Mouse (Mus musculus) heart, adult 9 months (tissue): Measurements from ENCODE around the gene Gm15517.

Experiments
- DNase-seq, 2 experiments: peaks; one replicate each; pipeline ENCODE4 v3.0.0; 2022; ENCODE audit warnings: low spot score in 2 of 2

Gm15517 gene

DNA sequence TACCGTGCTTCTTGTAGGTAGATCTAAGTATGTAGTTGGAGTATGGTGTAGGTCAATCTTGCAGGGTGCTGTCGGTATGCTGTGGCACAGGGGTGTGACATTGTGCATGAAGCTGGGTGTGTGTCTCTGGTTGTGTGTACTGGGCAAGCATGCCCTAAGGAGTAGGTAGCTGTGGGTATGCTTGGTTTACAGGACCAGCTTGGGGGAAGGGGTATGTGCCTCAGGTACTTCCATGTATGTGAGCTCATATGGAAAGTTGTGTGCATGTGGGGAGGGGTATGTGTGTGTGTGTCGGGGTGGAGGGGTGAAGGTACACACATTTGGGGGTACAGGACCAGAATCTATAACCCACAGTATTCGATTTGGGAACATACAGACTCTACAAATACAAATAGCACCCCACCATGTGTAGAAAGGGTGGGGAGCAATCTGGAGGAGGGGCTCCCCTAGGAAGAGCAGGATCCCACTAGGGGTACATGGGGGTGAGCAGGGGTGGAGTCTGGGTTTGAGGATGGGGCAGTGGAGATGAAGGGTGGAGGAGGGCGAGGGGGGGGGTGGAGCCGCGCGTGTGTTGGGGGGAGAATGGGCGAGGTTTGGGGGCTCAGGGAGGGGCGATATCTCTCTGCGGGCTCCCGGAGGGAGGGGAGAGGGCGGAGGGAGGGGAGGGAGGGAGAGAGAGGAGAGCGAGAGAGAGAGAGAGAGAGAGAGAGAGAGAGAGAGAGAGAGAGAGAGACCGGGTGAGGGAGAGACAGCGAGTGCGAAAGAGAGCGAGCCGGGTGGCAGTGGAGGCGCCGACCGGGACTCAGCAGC, 48.4 kb downstream of the Gm15517 start, which contains the start of gene Shank1:
Gene Shank1, plus strand, starts transcription at position 779 of the 810 bp plus-strand sequence.
- no peak for DNase-seq

DNA sequence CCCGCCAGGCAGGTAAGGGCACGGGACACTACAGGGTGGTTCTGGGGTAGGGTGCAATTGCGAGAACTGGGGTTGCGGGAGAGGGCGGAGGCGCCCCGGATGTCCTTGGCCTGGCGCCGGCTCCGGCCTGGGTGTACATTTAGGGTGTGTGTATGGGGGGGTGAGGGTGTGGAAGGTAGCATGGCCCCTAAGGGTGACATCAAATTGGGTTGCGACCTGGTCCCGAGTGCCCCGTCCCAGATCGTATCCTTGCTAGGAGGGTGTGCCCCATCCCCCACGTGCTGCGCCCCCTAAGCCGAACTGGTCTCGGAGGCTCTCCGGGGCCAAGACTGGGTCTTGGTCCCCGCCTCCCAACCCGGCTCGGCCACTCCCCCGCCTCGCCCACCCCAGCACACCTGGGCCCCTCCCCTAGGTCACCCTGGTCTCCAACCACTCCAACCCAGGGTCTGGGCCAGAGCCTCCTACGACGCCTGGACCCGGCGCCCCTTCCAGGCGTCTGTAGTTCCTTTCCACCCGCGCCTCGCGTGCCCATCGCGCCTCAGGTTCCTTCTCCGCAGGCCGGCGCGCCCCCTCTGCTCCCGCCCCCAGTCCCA, 49.1 kb downstream of the Gm15517 start:
- no peak for DNase-seq

DNA sequence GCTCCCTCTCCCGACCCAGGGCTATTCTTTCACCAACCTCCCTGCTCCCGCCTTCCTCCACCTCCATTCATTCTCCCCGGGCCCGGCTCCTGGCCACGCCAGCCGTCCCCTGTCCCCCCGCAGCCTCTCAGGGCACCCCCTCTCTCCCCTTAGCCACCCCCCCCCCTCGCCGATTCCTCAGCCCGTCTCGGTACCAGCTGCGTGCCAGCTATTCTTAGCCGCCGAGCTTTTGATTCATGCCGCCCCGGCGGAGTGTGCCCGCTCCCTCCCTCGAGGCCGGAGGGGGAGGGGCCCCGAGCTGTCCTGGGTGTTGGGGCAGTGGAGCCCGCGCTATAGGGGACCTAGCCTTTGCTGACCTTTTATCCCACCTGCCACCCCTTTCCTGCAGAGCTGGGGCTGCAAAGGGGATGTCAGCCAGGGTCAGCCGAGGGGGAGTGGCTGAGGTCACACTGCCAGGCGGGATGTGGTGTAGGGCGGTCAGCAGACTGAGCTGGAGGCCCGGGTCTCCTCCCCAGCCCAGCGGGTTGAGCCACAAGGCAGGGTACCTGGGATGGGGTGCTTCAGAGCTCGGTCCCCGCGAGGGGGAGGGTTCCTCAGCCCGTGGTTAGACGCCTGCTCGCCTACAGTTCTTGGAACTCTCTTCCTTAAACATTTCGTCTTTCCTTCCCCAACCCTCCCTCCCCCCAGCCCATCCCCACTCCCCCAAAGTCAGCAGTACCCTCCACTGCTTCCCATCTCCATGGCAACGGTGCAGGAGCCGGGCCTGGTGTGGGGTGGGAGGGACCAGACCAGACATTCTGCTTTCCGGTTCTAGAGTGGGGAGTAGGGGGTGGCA, 49.8 kb downstream of the Gm15517 start:
- peak in 1 of 2 experiments; percentile 31 for DNase-seq
